Mouse (Mus musculus) neutrophil, adult 83 days (primary cell): Measurements from ENCODE around the gene Psmd4. TPM values are rescaled to one million over a fixed set of nuclear protein-coding genes. Genes with fewer than 3 reads are reported as not detected.

Source experiments
- total RNA-seq, 2 experiments: library from RNA; stranded (reverse); gene quantifications; one replicate each; pipeline ENCODE4 v1.2.4; 2023

Gene Psmd4
- 10 to 100 TPM; 92.0 to 99.5 TPM for total RNA-seq

DNA sequence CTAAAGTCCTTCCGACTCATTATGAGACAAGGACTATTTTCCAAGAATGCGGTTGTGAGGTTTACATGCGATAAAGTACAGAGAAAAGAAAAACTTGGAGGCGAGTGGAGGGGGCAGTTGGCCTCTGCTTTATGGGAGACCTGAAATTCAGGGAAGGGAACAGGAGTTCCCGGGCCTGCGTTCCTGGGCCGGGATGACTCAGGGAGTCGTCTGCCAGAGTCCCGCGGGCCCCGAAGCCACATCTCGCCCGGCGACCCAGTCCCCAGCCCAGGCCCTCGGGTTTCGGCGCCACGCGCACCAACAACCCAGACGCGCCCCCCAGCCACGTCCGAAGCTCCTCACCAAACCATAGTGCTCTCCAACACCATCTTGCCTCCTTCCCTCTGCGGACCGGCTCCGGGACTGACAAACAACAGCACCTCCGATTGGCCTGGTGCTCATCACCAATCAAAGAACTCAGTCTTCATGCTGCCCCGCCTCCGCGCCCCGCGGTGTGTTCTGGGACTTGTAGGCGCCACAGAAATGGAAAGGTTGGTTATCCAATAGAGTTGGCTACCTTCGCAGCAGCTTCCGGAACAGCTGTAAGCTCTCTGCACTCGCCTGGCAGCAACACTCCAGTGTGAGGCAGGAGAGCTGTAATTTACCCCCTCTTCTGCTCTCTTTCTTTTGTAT, at the start of gene Psmd4:
Psmd4 (minus strand) TSS at position 449 of the 672 bp plus-strand sequence.

GRCm38 (mm10) chr3:95015337-95015872, 27.0 kb downstream of the Psmd4 start, which contains the start of gene Zfp687:
TSS of gene Zfp687 (minus strand) at chr3:95015448.

Other genes starting within 250 kb of the Psmd4 start
- gene Pogz, start 205.0 kb downstream of the Psmd4 start, total RNA-seq: 10 to 100 TPM; 28.3 to 29.5 TPM
- 100 to 1,000 TPM; 195 to 207 TPM for gene Psmb4, start 155.7 kb downstream of the Psmd4 start, total RNA-seq
- 10 to 100 TPM; 22.3 to 30.2 TPM for gene Selenbp1, start 109.6 kb downstream of the Psmd4 start, total RNA-seq
- 10 to 100 TPM; 13.9 to 16.8 TPM for gene Rfx5, start 88.5 kb downstream of the Psmd4 start, total RNA-seq
- 10 to 100 TPM; 29.4 to 40.4 TPM for gene Pi4kb, start 67.9 kb downstream of the Psmd4 start, total RNA-seq
- 10 to 100 TPM; 44.6 to 57.4 TPM for gene Zfp687, start 27.2 kb downstream of the Psmd4 start, total RNA-seq
- gene Pip5k1a, start 64.3 kb upstream of the Psmd4 start, total RNA-seq: 10 to 100 TPM; 20.7 to 26.5 TPM
- gene Vps72, start 68.4 kb upstream of the Psmd4 start, total RNA-seq: 10 to 100 TPM; 31.0 to 35.0 TPM
- gene Tmod4, start 81.9 kb upstream of the Psmd4 start, total RNA-seq: 1 to 10 TPM in 1 of 2 experiments, under 1 TPM in 1; 0.99 to 1.6 TPM
- gene Scnm1, start 91.4 kb upstream of the Psmd4 start, total RNA-seq: 10 to 100 TPM; 42.7 to 50.8 TPM
- 1 to 10 TPM; 2.6 to 3.2 TPM for gene Lysmd1, start 91.5 kb upstream of the Psmd4 start, total RNA-seq
- gene Tnfaip8l2, start 99.7 kb upstream of the Psmd4 start, total RNA-seq: 10 to 100 TPM; 78.5 to 90.9 TPM
- 1 to 10 TPM in 1 of 2 experiments, under 1 TPM in 1; 0.79 to 1.2 TPM for gene Sema6c, start 117.8 kb upstream of the Psmd4 start, total RNA-seq
- 10 to 100 TPM; 38.9 to 47.6 TPM for gene Gabpb2, start 175.3 kb upstream of the Psmd4 start, total RNA-seq
- 100 to 1,000 TPM; 224 to 236 TPM for gene Cdc42se1, start 186.1 kb upstream of the Psmd4 start, total RNA-seq
- gene Mllt11, start 189.6 kb upstream of the Psmd4 start, total RNA-seq: 1 to 10 TPM; 2.3 to 2.4 TPM
- not detected for gene Gm128, start 199.0 kb upstream of the Psmd4 start, total RNA-seq
- under 1 TPM in 1 of 2 experiments, not detected in 1; 0.44 TPM for gene Bnipl, start 208.6 kb upstream of the Psmd4 start, total RNA-seq
- gene Mindy1, start 238.7 kb upstream of the Psmd4 start, total RNA-seq: 100 to 1,000 TPM; 127 to 146 TPM
- 10 to 100 TPM; 17.4 to 19.3 TPM for gene Prune1, start 239.5 kb upstream of the Psmd4 start, total RNA-seq